10 mouse cellular contexts compared by ENCODE assay signal in genomic region chr11:70657573-70657972, GRCm38 (mm10). TPM values are rescaled to one million over a fixed set of nuclear protein-coding genes. Genes with fewer than 3 reads are reported as not detected.
DNase-seq lines count a peak whose midpoint lies in the region; ATAC-seq and TF ChIP-seq lines count a peak whose summit lies in the region.
"Had no signal": no experiment of that assay in that cellular context is flagged by ENCODE, and none has a peak within 500 bp of the region (broad histone marks: within the 10 kb centered on the region; RNA-seq: fewer than 3 reads in every experiment).

No protein-coding gene starts in this region.

- peak; percentile 15 to 16 for DNase-seq in heart, adult 2 months
- no peak for DNase-seq in heart, adult 9 months (ENCODE audit: low spot score in 2 of 2)
- DNase-seq in lung, embryonic 14.5 days: no peak
- no peak for DNase-seq in lung, postnatal 0 days (ENCODE audit: low spot score)
- DNase-seq in embryonic facial prominence, embryonic 10.5 days (ENCODE audit: low spot score): no peak
- DNase-seq in limb, embryonic 10.5 days (ENCODE audit: low spot score): no peak
- DNase-seq: right cerebral cortex, postnatal 14 days had no signal

- no peak for TF ChIP-seq CTCF in heart, adult 2 months (IDR thresholded peaks at IDR 0.05)
- TF ChIP-seq CTCF in lung, embryonic 14.5 days (IDR thresholded peaks at IDR 0.05; ENCODE audit: low read depth): no peak
- TF ChIP-seq CTCF in lung, postnatal 0 days (IDR thresholded peaks at IDR 0.05): no peak

- ATAC-seq in lung, embryonic 14.5 days (ENCODE audit: insufficient read depth): no peak
- no peak for ATAC-seq in lung, postnatal 0 days
- ATAC-seq in cerebellum, adult (ENCODE audit: insufficient number of reproducible peaks, low FRiP score, low TSS enrichment): no peak
- ATAC-seq in midbrain, embryonic 15.5 days (replicated peaks): no peak

- peak overlapping the region; percentile 13 for H3K9ac ChIP-seq in heart, adult 2 months (ENCODE audit: low read depth, low read length)
- peak overlapping the region; percentile 97; the same call in 1 of the 2 replicates for H3K9ac ChIP-seq in lung, embryonic 14.5 days
- no peak overlapping the region for H3K9ac ChIP-seq in lung, postnatal 0 days (replicated peaks; ENCODE audit: low read depth)
- H3K9ac ChIP-seq in midbrain, embryonic 15.5 days: no peak overlapping the region

- peaks cover 4% of the 10 kb centered on the region for H3K79me2 ChIP-seq in heart, adult 2 months (replicated peaks; ENCODE audit: control insufficient read depth, insufficient read depth, low read length)

- H3K27ac ChIP-seq in heart, adult 2 months: peak overlapping the region; percentile 99
- peak overlapping the region; percentile 83 for H3K27ac ChIP-seq in lung, embryonic 14.5 days (ENCODE audit: low read depth)
- no peak overlapping the region for H3K27ac ChIP-seq in lung, postnatal 0 days (ENCODE audit: low read length)
- peak overlapping the region; percentile 99 for H3K27ac ChIP-seq in embryonic facial prominence, embryonic 10.5 days (replicated peaks)
- H3K27ac ChIP-seq in limb, embryonic 10.5 days: peak overlapping the region; percentile 97
- no peak overlapping the region for H3K27ac ChIP-seq in midbrain, embryonic 15.5 days

- peak overlapping the region; percentile 47 for H3K4me3 ChIP-seq in heart, adult 2 months
- H3K4me3 ChIP-seq in lung, embryonic 14.5 days (ENCODE audit: low read depth, low read length): no peak overlapping the region; the same call in 1 of the 2 replicates
- no peak overlapping the region for H3K4me3 ChIP-seq in lung, postnatal 0 days (ENCODE audit: low read depth, low read length)
- peak overlapping the region; percentile 100 for H3K4me3 ChIP-seq in embryonic facial prominence, embryonic 10.5 days
- H3K4me3 ChIP-seq in limb, embryonic 10.5 days: peak overlapping the region; percentile 99
- H3K4me3 ChIP-seq in midbrain, embryonic 15.5 days: no peak overlapping the region

- intact Hi-C loops in heart, adult 2 months (cut with DNase I): no loop called here

- WGBS in heart, adult 2 months: 42% methylated on average over 6 of the region's 6 CpGs
- 34% methylated on average over 6 of the region's 6 CpGs for WGBS in lung, embryonic 14.5 days
- WGBS in lung, postnatal 0 days: 46% methylated on average over 6 of the region's 6 CpGs
- WGBS in embryonic facial prominence, embryonic 10.5 days: 51% methylated on average over 6 of the region's 6 CpGs
- 51% methylated on average over 6 of the region's 6 CpGs for WGBS in limb, embryonic 10.5 days
- 53% methylated on average over 6 of the region's 6 CpGs for WGBS in midbrain, embryonic 15.5 days

- H3K9me3 ChIP-seq in lung, embryonic 14.5 days (ENCODE audit: low read depth, low read length): no peaks in the 10 kb centered on the region
- no peaks in the 10 kb centered on the region for H3K9me3 ChIP-seq in lung, postnatal 0 days (ENCODE audit: low read length)
- no peaks in the 10 kb centered on the region for H3K9me3 ChIP-seq in embryonic facial prominence, embryonic 10.5 days
- H3K9me3 ChIP-seq in limb, embryonic 10.5 days (replicated peaks): no peaks in the 10 kb centered on the region
- no peaks in the 10 kb centered on the region for H3K9me3 ChIP-seq in midbrain, embryonic 15.5 days
- H3K9me3 ChIP-seq: G1E had no signal

- H3K27me3 ChIP-seq in heart, adult 2 months (ENCODE audit: control insufficient read depth, insufficient read depth, low read length): no peaks in the 10 kb centered on the region
- H3K27me3 ChIP-seq in lung, embryonic 14.5 days (ENCODE audit: insufficient read depth, low read length): no peaks in the 10 kb centered on the region
- no peaks in the 10 kb centered on the region for H3K27me3 ChIP-seq in lung, postnatal 0 days (replicated peaks; ENCODE audit: insufficient read depth, low read length)
- H3K27me3 ChIP-seq in embryonic facial prominence, embryonic 10.5 days (replicated peaks; ENCODE audit: low read depth, poor library complexity, severe bottlenecking): no peaks in the 10 kb centered on the region
- no peaks in the 10 kb centered on the region for H3K27me3 ChIP-seq in limb, embryonic 10.5 days (ENCODE audit: low read depth, poor library complexity, severe bottlenecking)
- H3K27me3 ChIP-seq in midbrain, embryonic 15.5 days (replicated peaks): 0 out of 2 replicates have a peak, but pooled peaks cover 2% of the 10 kb centered on the region

- no peaks in the 10 kb centered on the region for H3K4me1 ChIP-seq in heart, adult 2 months (ENCODE audit: control insufficient read depth, insufficient read depth, low read length)
- peaks cover 22% of the 10 kb centered on the region for H3K4me1 ChIP-seq in lung, embryonic 14.5 days (ENCODE audit: insufficient read depth)
- H3K4me1 ChIP-seq in lung, postnatal 0 days (ENCODE audit: insufficient read depth, low read depth, low read length): peaks cover 11% of the 10 kb centered on the region
- H3K4me1 ChIP-seq in embryonic facial prominence, embryonic 10.5 days: peaks cover 59% of the 10 kb centered on the region
- peaks cover 47% of the 10 kb centered on the region for H3K4me1 ChIP-seq in limb, embryonic 10.5 days
- peaks cover 24% of the 10 kb centered on the region for H3K4me1 ChIP-seq in midbrain, embryonic 15.5 days

- peak overlapping the region; percentile 97 for H3K4me2 ChIP-seq in lung, embryonic 14.5 days
- no peak overlapping the region for H3K4me2 ChIP-seq in lung, postnatal 0 days (replicated peaks; ENCODE audit: low read depth, low read length)
- H3K4me2 ChIP-seq in midbrain, embryonic 15.5 days: no peak overlapping the region

- peaks cover 12% of the 10 kb centered on the region for H3K36me3 ChIP-seq in heart, adult 2 months (ENCODE audit: control insufficient read depth, insufficient read depth, low read length)
- H3K36me3 ChIP-seq in lung, embryonic 14.5 days (ENCODE audit: insufficient read depth): peaks cover 33% of the 10 kb centered on the region
- no peaks in the 10 kb centered on the region for H3K36me3 ChIP-seq in lung, postnatal 0 days (ENCODE audit: insufficient read depth, low read length)
- H3K36me3 ChIP-seq in embryonic facial prominence, embryonic 10.5 days (replicated peaks): peaks cover 45% of the 10 kb centered on the region
- peaks cover 49% of the 10 kb centered on the region for H3K36me3 ChIP-seq in limb, embryonic 10.5 days
- H3K36me3 ChIP-seq in midbrain, embryonic 15.5 days (replicated peaks): peaks cover 6% of the 10 kb centered on the region; the same call in 1 of the 2 replicates

- TF ChIP-seq POLR2A in heart, adult 2 months (IDR thresholded peaks at IDR 0.05; ENCODE audit: insufficient read depth, low read depth, low read length): no peak

- TF ChIP-seq EP300 in heart, adult 2 months (IDR thresholded peaks at IDR 0.05; ENCODE audit: insufficient read depth, low read depth, low read length): no peak
- TF ChIP-seq EP300 in lung, postnatal 0 days (IDR thresholded peaks at IDR 0.05): no peak

RNA-seq across cellular contexts. Expression of gene Eno3, which starts 0.6 kb away (rescaled TPM):
- 1,000 to 10,000 TPM; 1,523 to 1,659 TPM for total RNA-seq in heart, adult 2 months (2021)
- 1,222 and 1,919 TPM in 2 replicates for polyA plus RNA-seq in heart, adult 2 months (2012; rRNA removed)
- polyA plus RNA-seq in lung, embryonic 14.5 days (2014; fragmentation: Nextera tagmentation; extraction: Ambion mirVana): 12.7 and 19.6 TPM in 2 replicates
- 20.8 and 23.1 TPM in 2 replicates for polyA plus RNA-seq in lung, postnatal 0 days (2015; fragmentation: Nextera tagmentation; extraction: Ambion mirVana)
- polyA plus RNA-seq in embryonic facial prominence, embryonic 10.5 days (2016; fragmentation: Nextera tagmentation; extraction: Ambion mirVana): 72.9 and 88.4 TPM in 2 replicates
- polyA plus RNA-seq in limb, embryonic 10.5 days (2016; fragmentation: Nextera tagmentation; extraction: Ambion mirVana): 67.8 and 75.6 TPM in 2 replicates
- polyA plus RNA-seq in midbrain, embryonic 15.5 days (2015; fragmentation: Nextera tagmentation; extraction: Ambion mirVana): 8.0 and 8.3 TPM in 2 replicates

RNA-seq across cellular contexts. Expression of gene Pfn1, which starts 3.1 kb away (rescaled TPM):
- 100 to 1,000 TPM; 270 to 280 TPM for total RNA-seq in heart, adult 2 months (2021)
- polyA plus RNA-seq in heart, adult 2 months (2012; rRNA removed): 439 and 479 TPM in 2 replicates
- 2,124 and 2,138 TPM in 2 replicates for polyA plus RNA-seq in lung, embryonic 14.5 days (2014; fragmentation: Nextera tagmentation; extraction: Ambion mirVana)
- polyA plus RNA-seq in lung, postnatal 0 days (2015; fragmentation: Nextera tagmentation; extraction: Ambion mirVana): 1,176 and 1,206 TPM in 2 replicates
- polyA plus RNA-seq in embryonic facial prominence, embryonic 10.5 days (2016; fragmentation: Nextera tagmentation; extraction: Ambion mirVana): 2,153 and 2,165 TPM in 2 replicates
- 2,132 and 2,568 TPM in 2 replicates for polyA plus RNA-seq in limb, embryonic 10.5 days (2016; fragmentation: Nextera tagmentation; extraction: Ambion mirVana)
- polyA plus RNA-seq in midbrain, embryonic 15.5 days (2015; fragmentation: Nextera tagmentation; extraction: Ambion mirVana): 659 and 665 TPM in 2 replicates

RNA-seq across cellular contexts. Expression of gene Slc25a11, which starts 10.3 kb away (rescaled TPM):
- 100 to 1,000 TPM; 532 to 626 TPM for total RNA-seq in heart, adult 2 months (2021)
- 632 and 932 TPM in 2 replicates for polyA plus RNA-seq in heart, adult 2 months (2012; rRNA removed)
- 128 and 133 TPM in 2 replicates for polyA plus RNA-seq in lung, embryonic 14.5 days (2014; fragmentation: Nextera tagmentation; extraction: Ambion mirVana)
- 118 and 121 TPM in 2 replicates for polyA plus RNA-seq in lung, postnatal 0 days (2015; fragmentation: Nextera tagmentation; extraction: Ambion mirVana)
- polyA plus RNA-seq in embryonic facial prominence, embryonic 10.5 days (2016; fragmentation: Nextera tagmentation; extraction: Ambion mirVana): 135 and 137 TPM in 2 replicates
- polyA plus RNA-seq in limb, embryonic 10.5 days (2016; fragmentation: Nextera tagmentation; extraction: Ambion mirVana): 136 and 160 TPM in 2 replicates
- 180 and 181 TPM in 2 replicates for polyA plus RNA-seq in midbrain, embryonic 15.5 days (2015; fragmentation: Nextera tagmentation; extraction: Ambion mirVana)

RNA-seq across cellular contexts. Expression of gene Rnf167, which starts 10.5 kb away (rescaled TPM):
- total RNA-seq in heart, adult 2 months (2021): 10 to 100 TPM; 50.8 to 58.7 TPM
- polyA plus RNA-seq in heart, adult 2 months (2012; rRNA removed): 65.0 and 80.9 TPM in 2 replicates
- polyA plus RNA-seq in lung, embryonic 14.5 days (2014; fragmentation: Nextera tagmentation; extraction: Ambion mirVana): 97.0 and 98.8 TPM in 2 replicates
- polyA plus RNA-seq in lung, postnatal 0 days (2015; fragmentation: Nextera tagmentation; extraction: Ambion mirVana): 112 and 119 TPM in 2 replicates
- polyA plus RNA-seq in embryonic facial prominence, embryonic 10.5 days (2016; fragmentation: Nextera tagmentation; extraction: Ambion mirVana): 89.7 and 91.9 TPM in 2 replicates
- polyA plus RNA-seq in limb, embryonic 10.5 days (2016; fragmentation: Nextera tagmentation; extraction: Ambion mirVana): 85.0 and 104 TPM in 2 replicates
- 114 and 122 TPM in 2 replicates for polyA plus RNA-seq in midbrain, embryonic 15.5 days (2015; fragmentation: Nextera tagmentation; extraction: Ambion mirVana)

RNA-seq across cellular contexts. Expression of gene Spag7, which starts 11.6 kb away (rescaled TPM):
- total RNA-seq in heart, adult 2 months (2021): 10 to 100 TPM; 82.8 to 99.4 TPM
- 72.9 and 87.8 TPM in 2 replicates for polyA plus RNA-seq in heart, adult 2 months (2012; rRNA removed)
- polyA plus RNA-seq in lung, embryonic 14.5 days (2014; fragmentation: Nextera tagmentation; extraction: Ambion mirVana): 141 and 167 TPM in 2 replicates
- 84.6 and 95.5 TPM in 2 replicates for polyA plus RNA-seq in lung, postnatal 0 days (2015; fragmentation: Nextera tagmentation; extraction: Ambion mirVana)
- polyA plus RNA-seq in embryonic facial prominence, embryonic 10.5 days (2016; fragmentation: Nextera tagmentation; extraction: Ambion mirVana): 181 and 185 TPM in 2 replicates
- 182 and 196 TPM in 2 replicates for polyA plus RNA-seq in limb, embryonic 10.5 days (2016; fragmentation: Nextera tagmentation; extraction: Ambion mirVana)
- polyA plus RNA-seq in midbrain, embryonic 15.5 days (2015; fragmentation: Nextera tagmentation; extraction: Ambion mirVana): 171 and 173 TPM in 2 replicates

Comparison
In these comparisons a context has a peak if more than half of its experiments do, and no peak if none do; other contexts are left out.
1. DNase-seq: peak in heart, adult 2 months (2 of 2); none in heart, adult 9 months (0 of 2), lung, embryonic 14.5 days (single experiment), lung, postnatal 0 days (single experiment), embryonic facial prominence, embryonic 10.5 days (single experiment) and limb, embryonic 10.5 days (single experiment).
2. H3K27ac ChIP-seq: peak in heart, adult 2 months (single experiment), lung, embryonic 14.5 days (single experiment), embryonic facial prominence, embryonic 10.5 days (single experiment) and limb, embryonic 10.5 days (single experiment); none in lung, postnatal 0 days (single experiment) and midbrain, embryonic 15.5 days (single experiment).
3. H3K9ac ChIP-seq: peak in heart, adult 2 months (single experiment) and lung, embryonic 14.5 days (single experiment); none in lung, postnatal 0 days (single experiment) and midbrain, embryonic 15.5 days (single experiment).
4. H3K4me3 ChIP-seq: peak in heart, adult 2 months (single experiment), embryonic facial prominence, embryonic 10.5 days (single experiment) and limb, embryonic 10.5 days (single experiment); none in lung, embryonic 14.5 days (single experiment), lung, postnatal 0 days (single experiment) and midbrain, embryonic 15.5 days (single experiment).
5. RNA of gene Eno3, which starts 0.6 kb away (polyA plus RNA-seq): 1,222 to 1,919 TPM in heart, adult 2 months; 72.9 to 88.4 TPM in embryonic facial prominence, embryonic 10.5 days, 67.8 to 75.6 TPM in limb, embryonic 10.5 days, 20.8 to 23.1 TPM in lung, postnatal 0 days, 12.7 to 19.6 TPM in lung, embryonic 14.5 days and 8.0 to 8.3 TPM in midbrain, embryonic 15.5 days; every median in the first group is over 10 times any median in the second.